Mouse (Mus musculus) bone marrow macrophage, adult 2 months (primary cell): ENCODE measurements at regions not wholly inside any gene's neighbourhood (a gene's known extent, or its start where the extent isn't known, plus 50 kb on each side); places are given as distances from the start of the nearest gene placed in this dataset.

Experiments used
- H3K27ac ChIP-seq: 2 replicates; pipeline ENCODE4 v1.5.1; 2012; ENCODE audit warnings: low read depth, low read length; ENCODE audit not compliant: insufficient read depth
- H3K4me1 ChIP-seq: 2 replicates; pipeline ENCODE4 v1.6.1; 2012; ENCODE audit warnings: low read length; ENCODE audit not compliant: control insufficient read depth, insufficient read depth
- H3K4me3 ChIP-seq: 2 replicates; pipeline ENCODE4 v1.5.1; 2012; ENCODE audit warnings: mild to moderate bottlenecking, low read length, moderate library complexity; ENCODE audit not compliant: insufficient read depth
- CTCF ChIP-seq: IDR thresholded peaks from 2 replicates; pipeline ENCODE4 v1.5.1; 2012; ENCODE audit warnings: low read depth, mild to moderate bottlenecking, low read length, moderate library complexity
- POLR2A ChIP-seq: IDR thresholded peaks from 2 replicates; pipeline ENCODE4 v1.6.1; 2012; ENCODE audit warnings: mild to moderate bottlenecking, low read depth, low read length, borderline replicate concordance

- H3K27ac ChIP-seq: no peak overlapping the region
- no peak for TF ChIP-seq CTCF
- TF ChIP-seq POLR2A: no peak
- H3K4me3 ChIP-seq: no peak overlapping the region
- H3K4me1 ChIP-seq: no peaks in the 10 kb centered on the region
Measured at GRCm38 (mm10) chr17:4353018-4353417, 641.1 kb upstream of the Arid1b start.

- Histone ChIP-seq H3K4me3 (no peak overlapping the region), H3K27ac (no peak overlapping the region), H3K4me1 (no peaks in the 10 kb centered on the region)
- TF ChIP-seq POLR2A (no peak), CTCF (no peak)
Measured at GRCm38 (mm10) chr17:4355506-4356218, 638.5 kb upstream of the Arid1b start.

- H3K4me1 ChIP-seq: no peaks in the 10 kb centered on the region
- TF ChIP-seq POLR2A (no peak), CTCF (no peak)
- no peak overlapping the region for H3K4me3 ChIP-seq
- H3K27ac ChIP-seq: no peak overlapping the region
Measured at GRCm38 (mm10) chr17:4360413-4361320, 633.5 kb upstream of the Arid1b start.

- Histone ChIP-seq H3K27ac (no peak overlapping the region), H3K4me3 (no peak overlapping the region), H3K4me1 (no peaks in the 10 kb centered on the region)
- no peak for TF ChIP-seq CTCF
- no peak for TF ChIP-seq POLR2A
Measured at GRCm38 (mm10) chr17:4365811-4366210, 628.3 kb upstream of the Arid1b start.

- Histone ChIP-seq H3K4me1 (no peaks in the 10 kb centered on the region), H3K4me3 (no peak overlapping the region), H3K27ac (no peak overlapping the region)
- no peak for TF ChIP-seq POLR2A
- no peak for TF ChIP-seq CTCF
Measured at GRCm38 (mm10) chr17:4380449-4380848, 613.7 kb upstream of the Arid1b start.

DNA sequence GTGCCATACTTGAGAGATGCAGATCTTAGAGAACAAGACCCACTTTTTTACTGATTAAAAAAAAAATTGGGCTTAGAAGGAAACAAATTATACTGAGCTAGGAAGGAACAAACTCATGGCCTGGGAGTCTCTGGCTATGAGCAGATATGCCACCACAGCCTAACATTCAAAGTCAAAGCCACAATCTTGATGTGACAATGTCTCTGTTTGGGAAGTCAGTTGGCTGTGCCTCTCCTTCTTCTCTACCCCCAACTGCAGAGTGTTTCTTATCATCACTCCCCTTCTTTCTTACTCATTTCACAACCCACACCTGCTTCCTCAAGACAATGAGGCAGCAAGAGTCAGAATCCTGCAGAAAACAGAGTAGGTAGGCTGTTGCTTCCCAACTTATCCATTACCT lies 613.3 kb upstream of the Arid1b start:
- H3K4me3 ChIP-seq: no peak overlapping the region
- H3K27ac ChIP-seq: no peak overlapping the region
- TF ChIP-seq CTCF: no peak
- no peak for TF ChIP-seq POLR2A
- H3K4me1 ChIP-seq: no peaks in the 10 kb centered on the region

DNA sequence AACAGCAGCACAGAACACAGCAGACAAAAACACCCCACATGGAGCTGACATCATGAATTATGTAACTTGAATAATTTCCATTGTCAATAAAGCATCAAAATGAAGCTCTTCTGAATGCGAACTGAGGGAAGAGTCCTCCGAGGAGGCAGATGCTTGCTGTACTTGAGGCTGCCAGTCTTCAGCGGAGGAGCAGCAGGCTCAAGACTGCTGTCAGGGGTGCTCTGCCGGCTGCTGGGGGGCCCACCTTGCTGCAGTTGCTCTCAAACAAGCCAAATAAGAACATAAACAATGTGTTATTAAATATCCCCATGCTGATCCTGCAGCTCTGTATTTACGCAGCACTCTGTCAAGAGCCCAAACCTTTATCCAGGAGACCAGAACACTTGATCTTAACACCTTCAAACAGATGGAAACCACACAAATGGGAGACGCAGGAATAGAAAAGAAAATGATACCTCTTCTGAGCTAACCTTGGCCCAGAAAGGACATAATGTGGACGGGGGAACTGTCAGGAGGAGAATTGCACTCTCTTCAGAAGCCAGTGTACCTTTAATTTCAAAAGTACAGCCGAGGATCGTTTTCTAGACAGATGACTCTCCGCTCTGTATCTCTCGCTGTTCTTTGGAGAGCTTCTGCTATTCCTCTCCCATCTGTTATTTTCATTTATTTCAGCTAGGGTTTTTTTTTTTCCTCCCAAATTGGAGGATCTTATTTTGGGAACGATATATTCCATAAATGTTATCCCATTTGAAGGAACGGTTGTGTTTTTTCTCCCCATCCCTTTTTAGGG lies 612.0 kb upstream of the Arid1b start:
- no peak for TF ChIP-seq POLR2A
- no peak for TF ChIP-seq CTCF
- Histone ChIP-seq H3K27ac (no peak overlapping the region), H3K4me3 (no peak overlapping the region), H3K4me1 (no peaks in the 10 kb centered on the region)

- TF ChIP-seq POLR2A: no peak
- TF ChIP-seq CTCF: no peak
- Histone ChIP-seq H3K27ac (no peak overlapping the region), H3K4me1 (no peaks in the 10 kb centered on the region), H3K4me3 (no peak overlapping the region)
Measured at GRCm38 (mm10) chr17:4382716-4383115, 611.4 kb upstream of the Arid1b start.

DNA sequence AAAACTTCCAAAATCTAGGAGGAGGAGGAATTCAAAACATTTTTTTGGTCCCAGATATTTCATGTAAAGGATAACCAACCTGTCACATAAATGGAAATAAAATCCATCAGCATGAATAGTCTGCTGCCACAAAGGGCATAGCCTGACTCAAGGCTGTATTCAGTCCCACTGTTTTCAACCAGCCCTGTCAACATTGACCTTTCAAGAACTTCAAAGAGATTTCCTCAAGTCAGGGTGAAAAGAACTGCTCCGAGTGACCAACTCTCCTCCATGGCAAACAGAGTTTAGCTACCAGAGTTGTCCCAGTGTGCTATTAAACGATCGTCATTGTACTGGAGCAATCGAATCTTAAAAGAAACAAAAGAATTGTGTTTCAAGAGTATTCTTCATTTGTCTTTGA lies 606.5 kb upstream of the Arid1b start:
- H3K4me1 ChIP-seq: no peaks in the 10 kb centered on the region
- H3K4me3 ChIP-seq: no peak overlapping the region
- TF ChIP-seq CTCF: no peak
- no peak for TF ChIP-seq POLR2A
- H3K27ac ChIP-seq: no peak overlapping the region

DNA sequence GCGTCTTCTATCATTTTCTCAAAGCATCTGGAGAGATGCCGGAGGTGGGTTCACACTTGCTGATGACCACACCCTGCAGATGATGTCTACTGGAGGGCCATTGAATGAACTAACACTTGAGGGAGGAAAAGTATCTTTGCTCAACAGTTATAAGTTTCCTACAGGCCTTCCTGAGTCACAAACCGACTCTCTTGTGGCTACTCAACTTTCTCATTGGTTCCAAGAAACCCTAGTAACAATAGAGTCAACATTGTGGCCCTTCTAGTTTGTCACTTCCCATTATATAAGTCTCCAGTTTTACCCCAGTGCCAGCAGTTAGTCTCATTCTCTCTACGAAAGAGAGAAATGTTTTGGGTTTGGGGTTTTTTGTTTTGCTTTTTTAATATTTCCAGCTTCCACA lies 604.1 kb upstream of the Arid1b start:
- H3K4me3 ChIP-seq: no peak overlapping the region
- no peak for TF ChIP-seq POLR2A
- TF ChIP-seq CTCF: no peak
- H3K27ac ChIP-seq: no peak overlapping the region
- H3K4me1 ChIP-seq: no peaks in the 10 kb centered on the region
